Comparison of ENCODE assay signal across 8 mouse cellular contexts in the genomic region with DNA sequence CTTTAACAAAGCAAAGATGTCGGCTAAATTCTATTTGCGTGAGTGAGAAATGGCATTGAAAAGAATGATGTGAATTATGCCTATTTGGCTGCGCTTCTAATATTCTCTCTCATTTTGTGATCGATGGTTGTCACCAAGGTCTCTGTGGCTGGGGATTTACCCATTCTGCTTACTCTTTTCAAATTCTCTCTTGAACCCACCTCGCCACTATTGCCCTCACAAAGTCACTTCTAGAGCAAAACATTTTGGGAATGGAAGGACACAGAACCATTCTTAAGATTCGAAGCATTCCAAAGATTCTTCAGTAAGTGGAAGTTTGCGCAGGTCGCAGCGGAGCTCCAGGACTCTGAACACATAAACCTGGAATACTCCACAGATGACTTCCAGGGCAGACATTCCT. TPM values are rescaled to one million over a fixed set of nuclear protein-coding genes. Genes with fewer than 3 reads are reported as not detected.
DNase-seq lines count a peak whose midpoint lies in the region; ATAC-seq and TF ChIP-seq lines count a peak whose summit lies in the region.

No protein-coding gene starts in this region.

- no peaks in the 10 kb centered on the region for H3K9me3 ChIP-seq in limb, embryonic 14.5 days (ENCODE audit: control insufficient read depth, low read length)
- no peaks in the 10 kb centered on the region for H3K9me3 ChIP-seq in stomach, embryonic 16.5 days (replicated peaks; ENCODE audit: control insufficient read depth, low read length)

- peak overlapping the region; percentile 92 for H3K9ac ChIP-seq in limb, embryonic 14.5 days (ENCODE audit: low read depth, low read length, severe bottlenecking)
- H3K9ac ChIP-seq in stomach, embryonic 16.5 days (ENCODE audit: low read length) = peak overlapping the region; percentile 8

- WGBS in cerebellum, adult 2 months = 7% methylated on average over 9 of the region's 9 CpGs
- WGBS in spleen, adult 2 months = 26% methylated on average over 9 of the region's 9 CpGs
- 10% methylated on average over 9 of the region's 9 CpGs for WGBS in limb, embryonic 14.5 days
- WGBS in stomach, embryonic 16.5 days = 6% methylated on average over 9 of the region's 9 CpGs

- peaks cover 4% of the 10 kb centered on the region for H3K36me3 ChIP-seq in spleen, adult 2 months (ENCODE audit: control insufficient read depth, insufficient read depth, low read length)
- H3K36me3 ChIP-seq in limb, embryonic 14.5 days (ENCODE audit: control insufficient read depth, insufficient read depth, low read length) = peaks cover 27% of the 10 kb centered on the region
- peaks cover 5% of the 10 kb centered on the region; the same call in 1 of the 2 replicates for H3K36me3 ChIP-seq in stomach, embryonic 16.5 days (ENCODE audit: control insufficient read depth, insufficient read depth, low read length)

- no peak for DNase-seq in cerebellum, adult 2 months
- DNase-seq in cerebellum, adult 11-12 months = no peak
- DNase-seq in spleen, adult 2 months (ENCODE audit: low read depth in 1 of 2, low spot score in 2 of 2) = no peak
- DNase-seq in spleen, postnatal 10 days (ENCODE audit: low spot score in 2 of 2) = no peak
- no peak for DNase-seq in limb, embryonic 14.5 days (ENCODE audit: low spot score)
- DNase-seq in left cerebral cortex, adult 18-20 months (ENCODE audit: low spot score in 2 of 2) = no peak
- no peak for DNase-seq in layer of hippocampus, adult 11-12 months (ENCODE audit: low spot score)

- H3K4me1 ChIP-seq in cerebellum, adult 2 months (ENCODE audit: control insufficient read depth, insufficient read depth, low read length) = no peaks in the 10 kb centered on the region
- H3K4me1 ChIP-seq in spleen, adult 2 months (ENCODE audit: control insufficient read depth, insufficient read depth, insufficient read length) = peaks cover 14% of the 10 kb centered on the region
- H3K4me1 ChIP-seq in limb, embryonic 14.5 days (ENCODE audit: control insufficient read depth, insufficient read depth, low read length) = peaks cover 17% of the 10 kb centered on the region
- H3K4me1 ChIP-seq in stomach, embryonic 16.5 days (ENCODE audit: control insufficient read depth, insufficient read depth, low read length) = peaks cover 11% of the 10 kb centered on the region

- no peak for TF ChIP-seq POLR2A in cerebellum, adult 2 months (IDR thresholded peaks at IDR 0.05; ENCODE audit: borderline replicate concordance, insufficient read depth, low read length)
- TF ChIP-seq POLR2A in spleen, adult 2 months (IDR thresholded peaks at IDR 0.05; ENCODE audit: low read depth, low read length) = no peak
- no peak for TF ChIP-seq POLR2A in limb, embryonic 14.5 days (IDR thresholded peaks at IDR 0.05; ENCODE audit: borderline replicate concordance, extremely low read depth, insufficient read depth, insufficient read length)

- no peak overlapping the region for H3K27ac ChIP-seq in cerebellum, adult 2 months (ENCODE audit: insufficient read depth, low read length)
- H3K27ac ChIP-seq in spleen, adult 2 months (ENCODE audit: insufficient read depth, low read length) = no peak overlapping the region
- H3K27ac ChIP-seq in limb, embryonic 14.5 days (replicated peaks; ENCODE audit: low read depth, low read length) = peak overlapping the region; percentile 58; the same call in 1 of the 2 replicates
- H3K27ac ChIP-seq in stomach, embryonic 16.5 days (ENCODE audit: low read length) = no peak overlapping the region

- H3K4me3 ChIP-seq in cerebellum, adult 2 months (replicated peaks; ENCODE audit: insufficient read depth, low read depth, low read length) = peak overlapping the region; percentile 75
- H3K4me3 ChIP-seq in spleen, adult 2 months (ENCODE audit: extremely low read depth, insufficient read depth, insufficient read length) = peak overlapping the region; percentile 38; the same call in 1 of the 2 replicates
- peak overlapping the region; percentile 82 for H3K4me3 ChIP-seq in limb, embryonic 14.5 days (replicated peaks; ENCODE audit: low read length)
- H3K4me3 ChIP-seq in stomach, embryonic 16.5 days (replicated peaks; ENCODE audit: low read length) = peak overlapping the region; percentile 79

- ATAC-seq in limb, embryonic 14.5 days (ENCODE audit: low FRiP score, low read depth) = no peak
- ATAC-seq in stomach, embryonic 16.5 days (ENCODE audit: insufficient read depth, low FRiP score) = no peak

- H3K27me3 ChIP-seq in cerebellum, adult 2 months (ENCODE audit: control insufficient read depth, insufficient read depth, low read length) = no peaks in the 10 kb centered on the region
- H3K27me3 ChIP-seq in spleen, adult 2 months (ENCODE audit: control insufficient read depth, insufficient read depth, low read length) = no peaks in the 10 kb centered on the region
- no peaks in the 10 kb centered on the region for H3K27me3 ChIP-seq in limb, embryonic 14.5 days (ENCODE audit: control insufficient read depth, insufficient read depth, low read length)
- no peaks in the 10 kb centered on the region for H3K27me3 ChIP-seq in stomach, embryonic 16.5 days (ENCODE audit: control insufficient read depth, insufficient read depth, low read length)

- TF ChIP-seq CTCF in cerebellum, adult 2 months (IDR thresholded peaks at IDR 0.05; ENCODE audit: borderline replicate concordance, insufficient read depth, low read depth, low read length) = no peak
- TF ChIP-seq CTCF in spleen, adult 2 months (IDR thresholded peaks at IDR 0.05; ENCODE audit: extremely low read depth, insufficient read depth, insufficient read length, insufficient replicate concordance) = no peak

- H3K4me2 ChIP-seq in limb, embryonic 14.5 days (replicated peaks; ENCODE audit: low read depth, low read length, severe bottlenecking) = peak overlapping the region; percentile 63
- peak overlapping the region; percentile 53 for H3K4me2 ChIP-seq in stomach, embryonic 16.5 days (ENCODE audit: low read depth, low read length)

RNA-seq across cellular contexts. Expression of a gene that starts 0.5 kb away (rescaled TPM):
- 25.9 and 28.8 TPM in 2 replicates for polyA plus RNA-seq in cerebellum, adult 2 months (2012; rRNA removed)
- 9.6 and 10.1 TPM in 2 replicates for polyA plus RNA-seq in spleen, adult 2 months (2012; rRNA removed)
- 24.9 and 33.2 TPM in 2 replicates for polyA plus RNA-seq in limb, embryonic 14.5 days (2012; rRNA removed)
- 46.7 and 50.4 TPM in 2 replicates for polyA plus RNA-seq in limb, embryonic 14.5 days (2014; fragmentation: Nextera tagmentation; extraction: Ambion mirVana)
- 23.6 and 30.6 TPM in 2 replicates for polyA plus RNA-seq in stomach, embryonic 16.5 days (2015; fragmentation: Nextera tagmentation; extraction: Ambion mirVana)
- total RNA-seq in left cerebral cortex, adult 18-20 months (2021) = 10 to 100 TPM; 77.4 to 81.3 TPM

RNA-seq across cellular contexts. Expression of a gene that starts 21.2 kb away (rescaled TPM):
- polyA plus RNA-seq in cerebellum, adult 2 months (2012; rRNA removed) = 6.4 and 7.2 TPM in 2 replicates
- polyA plus RNA-seq in spleen, adult 2 months (2012; rRNA removed) = 0.04 TPM in 1 of 2 replicates, not detected in the other
- 2.8 and 3.7 TPM in 2 replicates for polyA plus RNA-seq in limb, embryonic 14.5 days (2012; rRNA removed)
- polyA plus RNA-seq in limb, embryonic 14.5 days (2014; fragmentation: Nextera tagmentation; extraction: Ambion mirVana) = 2.7 and 2.8 TPM in 2 replicates
- 4.5 and 4.8 TPM in 2 replicates for polyA plus RNA-seq in stomach, embryonic 16.5 days (2015; fragmentation: Nextera tagmentation; extraction: Ambion mirVana)
- total RNA-seq in left cerebral cortex, adult 18-20 months (2021) = 1 to 10 TPM; 4.3 to 5.9 TPM

RNA-seq across cellular contexts. Expression of a gene that starts 41.5 kb away (rescaled TPM):
- 13.3 and 15.7 TPM in 2 replicates for polyA plus RNA-seq in cerebellum, adult 2 months (2012; rRNA removed)
- polyA plus RNA-seq in spleen, adult 2 months (2012; rRNA removed) = 1.2 and 3.4 TPM in 2 replicates
- 13.3 and 13.4 TPM in 2 replicates for polyA plus RNA-seq in limb, embryonic 14.5 days (2012; rRNA removed)
- 15.1 and 20.2 TPM in 2 replicates for polyA plus RNA-seq in limb, embryonic 14.5 days (2014; fragmentation: Nextera tagmentation; extraction: Ambion mirVana)
- polyA plus RNA-seq in stomach, embryonic 16.5 days (2015; fragmentation: Nextera tagmentation; extraction: Ambion mirVana) = 7.9 and 9.4 TPM in 2 replicates
- 10 to 100 TPM; 23.1 to 24.0 TPM for total RNA-seq in left cerebral cortex, adult 18-20 months (2021)
